Mouse (Mus musculus) kidney, embryonic 15.5 days (tissue): ENCODE results near the gene Olfr1264. TPM values are rescaled to one million over a fixed set of nuclear protein-coding genes. Genes with fewer than 3 reads are reported as not detected.
A peak's percentile ranks its signal among the peaks of the same experiment; 100 is the strongest.

Source experiments
- ATAC-seq: fragments of 200-750 bp; cut with Nextera tagmentation; replicated peaks from 2 replicates; pipeline ENCODE4 v1.8.0; 2017; ENCODE audit warnings: moderate TSS enrichment; ENCODE audit not compliant: low FRiP score
- H3K27ac ChIP-seq: fragments of 300-500 bp; sonication (generic); 2 replicates; pipeline ENCODE4 v1.5.1; 2015; ENCODE audit warnings: mild to moderate bottlenecking, inconsistent platforms
- H3K27me3 ChIP-seq: fragments of 300-500 bp; sonication (generic); 2 replicates; pipeline ENCODE4 v1.6.1; 2015; ENCODE audit warnings: inconsistent platforms
- H3K36me3 ChIP-seq: fragments of 300-500 bp; sonication (generic); 2 replicates; pipeline ENCODE4 v1.6.1; 2015; ENCODE audit warnings: inconsistent platforms
- H3K4me1 ChIP-seq: fragments of 300-500 bp; sonication (generic); 2 replicates; pipeline ENCODE4 v1.6.1; 2015; ENCODE audit warnings: inconsistent platforms
- H3K4me2 ChIP-seq: fragments of 300-500 bp; sonication (generic); 2 replicates; pipeline ENCODE4 v1.6.1; 2015; ENCODE audit warnings: moderate library complexity, mild to moderate bottlenecking, inconsistent platforms
- H3K4me3 ChIP-seq: fragments of 300-500 bp; sonication (generic); replicated peaks from 2 replicates; pipeline ENCODE4 v1.5.1; 2015; ENCODE audit warnings: mild to moderate bottlenecking, inconsistent platforms
- H3K9ac ChIP-seq: fragments of 300-500 bp; sonication (generic); 2 replicates; pipeline ENCODE4 v1.6.1; 2015; ENCODE audit warnings: mild to moderate bottlenecking, inconsistent platforms
- H3K9me3 ChIP-seq: fragments of 300-500 bp; sonication (generic); replicated peaks from 2 replicates; pipeline ENCODE4 v1.6.1; 2016; ENCODE audit warnings: inconsistent platforms
- WGBS: fragments of 180-500 bp; shearing (Covaris S2); methylation state at CpG from one replicate; pipeline ENCODE4 v1.1.7; 2015; ENCODE audit warnings: mixed read lengths; 5-methylcytosine and 5-hydroxymethylcytosine counted together
- polyA plus RNA-seq: library from polyadenylated mRNA; unstranded; fragments of >200 nt; fragmentation: Nextera tagmentation; extraction: Ambion mirVana; gene quantifications from 2 replicates; pipeline ENCODE4 v1.2.1, GENCODE M21; 2015

Olfr1264 gene
- not detected in 2 replicates for polyA plus RNA-seq

DNA sequence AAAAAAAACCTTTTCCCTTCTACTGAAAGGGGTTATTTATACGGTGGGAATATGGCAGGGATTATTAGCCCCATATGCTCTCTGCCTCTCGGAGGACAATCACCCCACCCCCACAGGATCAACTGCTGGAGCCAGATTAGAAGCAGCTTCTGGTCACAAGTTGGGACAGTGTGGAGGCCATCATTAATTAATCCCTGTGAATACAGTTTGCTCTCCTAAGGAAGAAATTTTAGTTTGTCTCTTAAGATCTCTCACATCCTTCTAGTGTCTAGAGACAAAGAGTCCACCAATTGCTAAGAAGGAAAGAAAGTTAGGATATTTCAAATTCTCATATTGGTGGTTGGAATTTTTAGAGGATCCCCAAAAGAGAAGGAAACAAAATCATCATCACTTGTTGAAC, at the start of gene Olfr1264:
TSS of gene Olfr1264 (minus strand) at position 101 of the 400 bp plus-strand sequence.
- no peaks in the 10 kb centered on the region for H3K27me3 ChIP-seq
- 66% methylated on average over 2 of the region's 2 CpGs for WGBS
- H3K4me1 ChIP-seq, result no peaks in the 10 kb centered on the region
- H3K36me3 ChIP-seq, result no peaks in the 10 kb centered on the region
- H3K9me3 ChIP-seq, result no peaks in the 10 kb centered on the region
- no peak within 1 kb of the TSS for H3K27ac ChIP-seq
- ATAC-seq, result no peak
- no peak within 1 kb of the TSS for H3K4me2 ChIP-seq
- no peak within 1 kb of the TSS for H3K9ac ChIP-seq
- no peak within 1 kb of the TSS for H3K4me3 ChIP-seq

DNA sequence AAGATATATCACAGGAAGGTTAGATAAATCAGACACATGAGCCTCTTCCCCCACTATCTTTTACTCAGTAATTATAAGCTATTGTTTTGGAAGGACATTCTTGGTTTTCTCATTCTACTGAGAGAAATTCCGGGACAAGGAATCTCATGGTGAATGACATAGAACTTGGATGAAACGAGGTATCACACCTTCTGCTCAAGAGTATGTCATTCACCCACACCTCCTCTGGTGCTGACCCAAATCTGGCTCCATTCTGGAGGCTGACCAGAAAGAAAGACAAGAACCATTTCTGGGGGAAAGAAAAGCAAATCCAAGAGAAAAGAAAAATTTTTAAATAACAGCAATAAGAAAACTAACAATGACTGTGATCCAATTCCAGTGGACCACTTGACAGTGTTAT, 44.7 kb upstream of the Olfr1264 start:
- Histone ChIP-seq H3K27ac (no peak overlapping the region), H3K27me3 (no peaks in the 10 kb centered on the region), H3K9me3 (no peaks in the 10 kb centered on the region; the same call in 1 of the 2 replicates), H3K4me2 (no peak overlapping the region), H3K9ac (no peak overlapping the region), H3K36me3 (no peaks in the 10 kb centered on the region), H3K4me3 (no peak overlapping the region), H3K4me1 (no peaks in the 10 kb centered on the region)
- 65% methylated on average over 2 of the region's 2 CpGs for WGBS
- ATAC-seq, result no peak

GRCm38 (mm10) chr2:90063494-90063893, 38.1 kb upstream of the Olfr1264 start, which contains the start of gene Olfr140:
TSS of gene Olfr140 (minus strand) at chr2:90063594.
- ATAC-seq, result no peak
- H3K27ac ChIP-seq, result no peak within 1 kb of the TSS
- no peak within 1 kb of the TSS for H3K4me3 ChIP-seq
- no peaks in the 10 kb centered on the region for H3K9me3 ChIP-seq
- no peaks in the 10 kb centered on the region for H3K4me1 ChIP-seq
- H3K36me3 ChIP-seq, result no peaks in the 10 kb centered on the region
- no peak within 1 kb of the TSS for H3K4me2 ChIP-seq
- no peak within 1 kb of the TSS for H3K9ac ChIP-seq
- no peaks in the 10 kb centered on the region for H3K27me3 ChIP-seq

GRCm38 (mm10) chr2:90035037-90035436, 9.7 kb upstream of the Olfr1264 start, which contains the start of gene Olfr1265:
TSS of gene Olfr1265 (plus strand) at chr2:90035337.
- Histone ChIP-seq H3K4me3 (no peak within 1 kb of the TSS), H3K4me2 (no peak within 1 kb of the TSS), H3K9me3 (no peaks in the 10 kb centered on the region), H3K4me1 (no peaks in the 10 kb centered on the region), H3K27ac (no peak within 1 kb of the TSS), H3K36me3 (no peaks in the 10 kb centered on the region), H3K27me3 (no peaks in the 10 kb centered on the region), H3K9ac (no peak within 1 kb of the TSS)
- no peak for ATAC-seq

DNA sequence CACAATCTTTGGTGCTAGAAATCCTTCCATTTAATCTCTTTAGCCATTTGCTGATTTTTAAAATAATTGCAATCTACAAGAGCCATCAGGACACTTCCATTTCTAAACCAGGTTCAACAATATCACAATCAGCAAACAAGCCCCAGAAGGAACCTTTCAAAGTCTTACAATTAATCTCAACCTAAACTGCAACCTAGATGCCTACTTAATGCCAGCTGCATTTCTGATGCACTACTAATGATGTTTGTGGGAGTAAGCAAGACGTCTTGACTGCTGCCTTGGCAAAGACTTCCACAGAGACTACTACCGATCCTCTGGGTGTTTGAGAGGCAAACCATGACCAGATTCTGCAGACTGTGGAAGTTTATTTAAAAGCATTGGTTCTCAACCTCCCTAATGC, 13.5 kb downstream of the Olfr1264 start, which contains the start of gene Olfr1263:
TSS of gene Olfr1263 (plus strand) at position 301 of the 400 bp plus-strand sequence.
- ATAC-seq, result no peak
- WGBS, result 77% methylated on average over 2 of the region's 2 CpGs
- H3K9me3 ChIP-seq, result no peaks in the 10 kb centered on the region
- H3K36me3 ChIP-seq, result no peaks in the 10 kb centered on the region
- no peak within 1 kb of the TSS for H3K4me3 ChIP-seq
- no peak within 1 kb of the TSS for H3K9ac ChIP-seq
- H3K27ac ChIP-seq, result no peak within 1 kb of the TSS
- no peaks in the 10 kb centered on the region for H3K27me3 ChIP-seq
- no peaks in the 10 kb centered on the region for H3K4me1 ChIP-seq
- H3K4me2 ChIP-seq, result no peak within 1 kb of the TSS

- H3K27ac ChIP-seq, result no peak within 1 kb of the TSS
- H3K9me3 ChIP-seq, result no peaks in the 10 kb centered on the region
- no peak within 1 kb of the TSS for H3K9ac ChIP-seq
- no peaks in the 10 kb centered on the region for H3K4me1 ChIP-seq
- H3K27me3 ChIP-seq, result no peaks in the 10 kb centered on the region
- H3K4me2 ChIP-seq, result no peak within 1 kb of the TSS
- H3K4me3 ChIP-seq, result no peak within 1 kb of the TSS
- H3K36me3 ChIP-seq, result no peaks in the 10 kb centered on the region
- no peak for ATAC-seq
These were observed 25.5 kb downstream of the Olfr1264 start, which contains the start of gene Olfr1262 for GRCm38 (mm10) chr2:89999845-90000244. TSS of gene Olfr1262 (plus strand) at chr2:90000145.

GRCm38 (mm10) chr2:89990921-89991320, 34.5 kb downstream of the Olfr1264 start, which contains the start of gene Olfr1261:
TSS of gene Olfr1261 (plus strand) at chr2:89991221.
- no peak within 1 kb of the TSS for H3K27ac ChIP-seq
- no peak within 1 kb of the TSS for H3K9ac ChIP-seq
- no peak for ATAC-seq

GRCm38 (mm10) chr2:89977709-89978108, 47.7 kb downstream of the Olfr1264 start:
- no peak overlapping the region for H3K9ac ChIP-seq
- WGBS, result 81% methylated on average over 2 of the region's 2 CpGs
- no peak overlapping the region for H3K4me2 ChIP-seq
- no peak for ATAC-seq
- H3K4me1 ChIP-seq, result 0 out of 2 replicates have a peak, but pooled peaks cover 3% of the 10 kb centered on the region
- no peaks in the 10 kb centered on the region for H3K9me3 ChIP-seq
- H3K27me3 ChIP-seq, result no peaks in the 10 kb centered on the region
- no peak overlapping the region for H3K4me3 ChIP-seq
- H3K27ac ChIP-seq, result no peak overlapping the region
- no peaks in the 10 kb centered on the region for H3K36me3 ChIP-seq

More at GRCm38 (mm10) chr2:89990921-89991320, 34.5 kb downstream of the Olfr1264 start, which contains the start of gene Olfr1261:
- H3K4me1 ChIP-seq, result no peaks in the 10 kb centered on the region
- no peak within 1 kb of the TSS for H3K4me2 ChIP-seq
- H3K36me3 ChIP-seq, result no peaks in the 10 kb centered on the region
- no peaks in the 10 kb centered on the region for H3K27me3 ChIP-seq
- no peaks in the 10 kb centered on the region for H3K9me3 ChIP-seq
- no peak within 1 kb of the TSS for H3K4me3 ChIP-seq

DNA sequence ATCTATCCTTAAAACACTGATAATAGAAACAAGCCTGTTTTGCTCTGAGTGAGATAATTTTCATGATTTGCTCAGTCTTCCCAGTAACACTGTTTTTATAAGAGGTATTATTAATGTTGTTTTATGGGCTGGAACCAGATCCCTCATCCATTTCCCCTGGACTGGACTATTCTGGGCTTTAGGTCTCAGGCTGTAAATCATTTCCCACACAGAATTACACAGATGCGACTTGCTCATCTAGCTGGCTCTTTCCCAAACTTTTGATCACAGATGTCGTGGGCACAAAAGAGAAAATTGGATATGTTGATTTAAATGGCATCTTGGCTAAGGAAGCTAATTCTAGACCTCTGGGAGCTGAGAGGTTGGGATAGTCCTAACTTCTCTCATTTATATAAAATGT, 51.2 kb downstream of the Olfr1264 start, which contains the start of gene Olfr1260:
TSS of gene Olfr1260 (plus strand) at position 157 of the 400 bp plus-strand sequence.
- WGBS, result 13% methylated on average over 2 of the region's 2 CpGs
- H3K27ac ChIP-seq, result no peak within 1 kb of the TSS
- H3K4me2 ChIP-seq, result no peak within 1 kb of the TSS
- H3K9me3 ChIP-seq, result no peaks in the 10 kb centered on the region
- 0 out of 2 replicates have a peak, but pooled peaks cover 3% of the 10 kb centered on the region for H3K4me1 ChIP-seq
- ATAC-seq, result peak; percentile 73
- H3K4me3 ChIP-seq, result no peak within 1 kb of the TSS
- no peaks in the 10 kb centered on the region for H3K27me3 ChIP-seq
- no peak within 1 kb of the TSS for H3K9ac ChIP-seq
- H3K36me3 ChIP-seq, result no peaks in the 10 kb centered on the region

Other genes starting within 250 kb of the Olfr1264 start
- gene Olfr1254, start 232.0 kb downstream of the Olfr1264 start, polyA plus RNA-seq, result not detected in 2 replicates
- gene Olfr1255, start 213.5 kb downstream of the Olfr1264 start, polyA plus RNA-seq, result not detected in 2 replicates
- not detected in 2 replicates for gene Olfr1256, start 184.0 kb downstream of the Olfr1264 start, polyA plus RNA-seq
- not detected in 2 replicates for gene Olfr48, start 177.4 kb downstream of the Olfr1264 start, polyA plus RNA-seq
- not detected in 2 replicates for gene Olfr1257, start 147.1 kb downstream of the Olfr1264 start, polyA plus RNA-seq
- gene Olfr1258, start 98.3 kb downstream of the Olfr1264 start, polyA plus RNA-seq, result not detected in 2 replicates
- gene Olfr1259, start 76.9 kb downstream of the Olfr1264 start, polyA plus RNA-seq, result not detected in 2 replicates
- not detected in 2 replicates for gene Olfr1260, start 51.2 kb downstream of the Olfr1264 start, polyA plus RNA-seq
- not detected in 2 replicates for gene Olfr1261, start 34.4 kb downstream of the Olfr1264 start, polyA plus RNA-seq
- not detected in 2 replicates for gene Olfr1262, start 25.4 kb downstream of the Olfr1264 start, polyA plus RNA-seq
- gene Olfr1263, start 13.4 kb downstream of the Olfr1264 start, polyA plus RNA-seq, result not detected in 2 replicates
- not detected in 2 replicates for gene Olfr1265, start 9.8 kb upstream of the Olfr1264 start, polyA plus RNA-seq
- not detected in 2 replicates for gene Olfr140, start 38.0 kb upstream of the Olfr1264 start, polyA plus RNA-seq
- gene Olfr1269, start 95.8 kb upstream of the Olfr1264 start, polyA plus RNA-seq, result not detected in 2 replicates
- gene Olfr32, start 116.7 kb upstream of the Olfr1264 start, polyA plus RNA-seq, result not detected in 2 replicates
- 0.06 TPM in 1 of 2 replicates, not detected in the other for gene Olfr1270, start 127.5 kb upstream of the Olfr1264 start, polyA plus RNA-seq
- not detected in 2 replicates for gene Olfr1506, start 198.9 kb upstream of the Olfr1264 start, polyA plus RNA-seq
- gene Olfr142, start 232.0 kb upstream of the Olfr1264 start, polyA plus RNA-seq, result not detected in 2 replicates
- not detected in 2 replicates for gene Olfr1271, start 245.5 kb upstream of the Olfr1264 start, polyA plus RNA-seq